Mouse (Mus musculus): ENCODE data around the gene Ttll8.

DNA sequence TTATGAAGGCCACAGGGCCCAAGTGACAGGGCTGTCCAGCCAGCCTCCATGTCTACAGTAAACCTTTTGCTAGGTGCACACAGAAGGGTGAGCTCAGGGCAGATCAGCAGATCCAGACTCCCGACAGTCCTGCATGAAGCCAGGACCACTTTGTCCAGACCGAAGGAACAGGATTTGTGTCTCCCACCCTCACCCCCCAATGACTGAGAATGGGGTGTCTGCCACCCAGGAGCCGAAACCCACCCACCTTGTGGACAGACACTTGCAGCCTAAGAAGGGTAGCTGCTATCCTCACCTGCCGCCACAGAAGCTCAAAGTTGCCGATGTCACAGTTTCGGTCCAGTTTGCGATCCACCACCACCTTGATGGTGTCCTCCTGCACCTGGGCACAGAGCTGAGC, 39.2 kb downstream of the Ttll8 start:
- TF ChIP-seq CTCF (IDR thresholded peaks at IDR 0.05; ENCODE audit: low read depth, low read length) = no peak
- TF ChIP-seq POLR2A (IDR thresholded peaks at IDR 0.05; ENCODE audit: borderline replicate concordance, low read depth, low read length) = no peak
